Mouse (Mus musculus) layer of hippocampus, postnatal 14 days (tissue): Measurements from ENCODE around the gene 3110082I17Rik. TPM values are rescaled to one million over a fixed set of nuclear protein-coding genes. Genes with fewer than 3 reads are reported as not detected.

ENCODE experiments used
- DNase-seq, 2 experiments: peaks; one replicate each; pipeline ENCODE4 v3.0.0; 2021 to 2022; ENCODE audit warnings: low spot score in 2 of 2, mixed read lengths in 1 of 2
- total RNA-seq, 2 experiments: library from RNA; stranded (reverse); gene quantifications; 2 replicates each; pipeline ENCODE4 v1.2.3; 2021

Gene 3110082I17Rik
- total RNA-seq, 2 experiments from 2014 or later = 14.6 to 14.7 TPM

GRCm38 (mm10) chr5:139380385-139381248 lies 79.7 kb downstream of the 3110082I17Rik start:
- peak; percentile 79 to 90 for DNase-seq

GRCm38 (mm10) chr5:139379771-139380384 lies 80.4 kb downstream of the 3110082I17Rik start:
- no peak for DNase-seq

GRCm38 (mm10) chr5:139378986-139379629 lies 81.2 kb downstream of the 3110082I17Rik start:
- no peak for DNase-seq

DNA sequence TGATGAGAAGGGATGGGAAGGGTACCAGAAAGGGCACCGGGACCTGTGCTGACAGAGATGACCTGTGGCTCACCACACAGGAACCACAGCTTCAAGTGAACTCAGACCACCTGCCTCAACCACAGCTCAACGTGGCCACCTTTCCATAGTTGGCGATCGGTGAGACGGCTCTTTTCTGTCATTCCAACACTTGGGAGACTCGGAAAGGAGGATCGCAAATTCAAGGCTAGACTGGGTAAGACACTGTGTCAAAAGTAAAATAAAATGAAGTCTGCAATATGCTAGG lies 82.1 kb downstream of the 3110082I17Rik start:
- DNase-seq = no peak

- DNase-seq = no peak
Measured at GRCm38 (mm10) chr5:139377468-139378270, 82.7 kb downstream of the 3110082I17Rik start, which contains the start of gene Gpr146. TSS of gene Gpr146 (plus strand) at chr5:139377697.

DNA sequence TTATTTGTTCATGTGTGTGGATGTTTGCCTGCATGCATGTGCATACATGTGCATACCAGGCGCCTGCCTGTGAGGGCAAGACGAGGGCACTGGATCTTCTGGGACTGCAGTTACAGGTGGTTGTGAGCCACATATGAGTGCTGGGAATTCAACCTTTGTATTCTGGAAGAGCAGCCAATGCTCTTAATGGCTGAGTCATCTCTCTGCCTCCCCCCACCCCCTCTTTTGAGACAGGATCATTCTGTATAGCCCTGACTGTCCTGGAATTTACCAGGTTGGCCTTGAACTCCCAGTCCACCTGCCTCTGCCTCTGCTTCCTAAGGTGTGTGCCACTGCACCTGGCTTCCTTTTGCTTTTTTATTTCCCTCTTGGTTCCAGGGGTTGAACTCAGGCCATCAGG lies 85.5 kb downstream of the 3110082I17Rik start:
- DNase-seq = no peak

- no peak for DNase-seq
Measured at GRCm38 (mm10) chr5:139373889-139374444, 86.4 kb downstream of the 3110082I17Rik start.

DNA sequence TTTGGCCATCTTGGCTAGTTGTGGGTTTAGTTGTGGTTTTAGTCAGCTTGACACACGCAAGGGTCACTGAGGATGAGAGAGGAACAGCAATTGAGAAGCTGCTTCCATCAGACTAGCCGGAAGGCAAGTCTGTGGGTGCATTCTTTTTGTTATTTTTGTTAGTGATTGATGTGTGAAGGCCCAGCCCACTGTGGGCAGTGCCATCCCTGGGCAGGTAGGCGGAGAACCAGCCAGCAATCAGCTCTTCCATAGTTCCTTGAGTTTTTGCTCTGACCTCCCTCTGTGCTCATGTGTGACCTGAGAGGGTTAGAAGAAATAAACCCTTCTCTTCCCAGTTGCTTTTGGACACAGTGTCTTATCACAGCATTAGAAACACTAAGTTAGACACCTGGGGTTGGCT lies 87.2 kb downstream of the 3110082I17Rik start:
- DNase-seq = no peak

DNA sequence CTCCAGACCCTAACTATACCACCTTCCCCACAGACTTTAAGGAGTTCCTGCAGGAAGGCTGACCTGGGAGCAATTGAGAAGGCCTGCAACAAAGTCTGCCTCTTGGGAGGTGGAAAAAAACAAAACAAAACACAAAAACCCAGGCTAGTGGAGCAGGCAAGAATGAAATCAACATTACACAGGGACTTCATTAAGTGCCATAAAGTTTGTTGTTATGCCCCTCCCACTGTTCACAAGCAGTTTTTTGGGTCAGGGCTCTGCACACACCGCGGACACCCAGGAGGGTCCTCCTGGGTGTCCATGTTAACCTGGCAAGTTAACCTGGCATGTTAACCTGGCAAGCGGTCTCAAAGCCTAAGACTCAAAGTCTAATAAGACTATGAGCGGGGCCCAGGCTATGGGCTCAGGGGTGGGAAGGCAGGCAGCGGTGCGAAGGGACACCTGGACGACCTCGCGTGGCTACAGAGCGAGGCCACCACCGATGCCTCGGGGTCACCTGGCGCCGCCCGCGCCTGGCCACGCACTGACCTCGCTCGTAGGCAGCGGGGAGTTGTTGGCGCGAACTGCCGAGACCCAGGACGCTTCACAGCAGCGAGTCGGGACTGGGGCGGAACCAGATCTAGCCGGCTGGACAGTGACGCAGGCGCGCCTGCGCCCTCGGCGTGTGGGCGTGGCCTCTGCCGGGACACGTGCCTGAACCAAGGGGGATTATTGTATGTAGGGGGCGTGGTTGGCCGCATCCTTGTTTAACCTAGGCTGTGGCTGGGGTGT lies 88.5 kb downstream of the 3110082I17Rik start:
- peak; percentile 81 to 87 for DNase-seq

- no peak for DNase-seq
Measured at GRCm38 (mm10) chr5:139371118-139371517, 89.2 kb downstream of the 3110082I17Rik start.

DNA sequence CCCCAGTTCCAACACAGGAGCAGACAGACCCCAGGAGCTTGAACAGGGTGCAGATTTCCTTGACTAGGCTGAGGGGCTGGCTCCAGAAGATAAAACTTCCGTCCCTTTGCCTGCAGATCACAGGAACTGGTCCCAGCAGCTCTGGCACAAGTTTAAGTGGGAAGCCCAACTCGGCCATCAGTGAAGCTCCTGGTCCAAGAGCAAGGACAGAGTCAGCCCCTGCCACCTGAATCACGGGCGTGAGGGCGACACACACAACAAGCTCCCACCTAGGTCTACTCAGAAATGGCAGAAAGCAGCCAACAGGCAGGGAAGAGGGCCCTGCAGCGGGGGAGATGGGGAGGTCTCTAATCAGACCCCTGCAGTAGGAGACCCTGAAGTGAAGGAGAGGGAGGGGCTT lies 90.0 kb downstream of the 3110082I17Rik start:
- DNase-seq = no peak

DNA sequence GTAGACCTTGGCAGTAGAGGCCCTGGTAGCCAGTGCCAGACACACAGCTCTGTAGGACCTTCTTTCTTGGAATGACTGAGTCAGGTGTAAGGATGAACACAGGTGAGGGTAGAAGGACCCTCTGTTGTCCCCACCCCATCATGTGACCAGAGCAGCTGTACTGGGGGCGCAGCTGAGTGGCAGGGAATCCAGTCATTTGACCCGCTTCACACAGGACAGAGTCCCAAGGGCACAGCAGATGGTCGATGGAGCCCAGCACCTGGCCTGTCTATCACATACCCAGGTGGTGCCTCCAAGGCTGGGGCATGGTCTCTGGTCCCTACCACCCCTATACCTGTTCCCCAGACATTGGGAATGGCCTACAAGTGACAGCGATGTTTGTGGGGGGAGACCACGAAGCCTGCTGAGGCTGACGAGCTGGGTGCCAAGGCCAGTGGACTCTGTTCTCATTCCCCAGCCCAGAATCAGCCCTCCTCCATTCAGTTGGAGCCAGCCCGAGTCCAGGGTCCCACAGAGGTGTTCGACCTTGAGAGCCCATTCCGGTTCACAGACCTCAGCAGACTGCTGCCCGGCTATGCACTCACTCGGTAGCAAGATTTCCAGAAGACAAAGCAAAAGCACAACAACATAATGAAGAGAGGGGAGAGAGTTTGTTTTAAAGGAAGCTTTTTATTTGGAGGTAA lies 91.5 kb downstream of the 3110082I17Rik start:
- DNase-seq = no peak

GRCm38 (mm10) chr5:139367884-139368458 lies 92.4 kb downstream of the 3110082I17Rik start:
- no peak for DNase-seq

- no peak for DNase-seq
Measured at GRCm38 (mm10) chr5:139366484-139366883, 93.8 kb downstream of the 3110082I17Rik start.

DNA sequence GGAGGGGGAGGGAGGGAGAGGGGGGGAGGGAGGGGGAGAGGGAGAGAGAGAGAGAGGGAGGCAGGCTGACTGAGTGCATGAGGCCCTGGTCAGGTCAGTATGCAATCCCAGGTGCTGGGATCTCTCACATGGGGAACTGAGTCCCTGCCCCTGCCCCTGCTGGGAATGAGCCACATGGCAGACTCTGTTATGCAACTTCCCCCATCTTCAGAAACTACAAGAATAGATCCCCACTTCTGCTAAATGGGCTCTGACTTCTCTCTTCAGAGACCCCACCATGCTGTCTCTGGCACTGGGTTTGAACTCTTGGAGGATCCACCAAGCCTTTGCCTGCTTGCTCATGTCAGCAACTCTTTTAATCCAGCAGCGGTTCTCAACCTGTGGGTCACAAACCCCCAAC lies 94.5 kb downstream of the 3110082I17Rik start:
- peak in 1 of 2 experiments; percentile 42 for DNase-seq

DNA sequence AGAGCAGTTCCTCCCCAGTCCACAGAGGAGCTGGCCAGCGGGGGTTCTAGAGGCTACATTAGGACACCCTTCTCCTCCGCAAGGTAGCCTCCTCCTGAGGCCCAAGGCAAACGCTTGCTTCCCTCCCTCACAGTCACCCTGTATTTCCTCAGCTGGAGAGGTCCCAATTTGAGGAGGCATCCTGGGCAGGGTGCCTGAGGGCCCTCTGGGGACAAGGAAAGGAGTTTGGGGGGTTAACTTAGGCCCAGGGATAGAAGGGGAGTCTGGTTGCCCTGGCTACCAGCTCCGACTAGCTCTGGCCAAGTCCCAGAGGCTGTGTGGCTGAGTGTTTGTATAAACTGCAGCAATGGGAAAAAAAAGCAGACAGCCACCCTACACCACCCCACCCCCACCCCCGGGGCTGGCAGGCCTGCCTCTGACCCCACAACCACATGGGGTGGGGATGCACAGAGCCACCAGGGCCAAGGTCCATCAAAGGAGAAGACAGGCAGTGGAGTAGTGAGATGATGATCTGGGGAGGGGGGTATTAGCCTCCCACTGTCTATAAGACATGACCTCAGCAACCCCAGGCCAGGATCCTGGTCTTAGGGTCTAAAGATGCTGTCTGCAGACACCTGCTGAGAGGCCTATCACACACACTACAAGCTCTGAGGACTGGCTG lies 95.3 kb downstream of the 3110082I17Rik start:
- DNase-seq = peak in 1 of 2 experiments; percentile 52

DNA sequence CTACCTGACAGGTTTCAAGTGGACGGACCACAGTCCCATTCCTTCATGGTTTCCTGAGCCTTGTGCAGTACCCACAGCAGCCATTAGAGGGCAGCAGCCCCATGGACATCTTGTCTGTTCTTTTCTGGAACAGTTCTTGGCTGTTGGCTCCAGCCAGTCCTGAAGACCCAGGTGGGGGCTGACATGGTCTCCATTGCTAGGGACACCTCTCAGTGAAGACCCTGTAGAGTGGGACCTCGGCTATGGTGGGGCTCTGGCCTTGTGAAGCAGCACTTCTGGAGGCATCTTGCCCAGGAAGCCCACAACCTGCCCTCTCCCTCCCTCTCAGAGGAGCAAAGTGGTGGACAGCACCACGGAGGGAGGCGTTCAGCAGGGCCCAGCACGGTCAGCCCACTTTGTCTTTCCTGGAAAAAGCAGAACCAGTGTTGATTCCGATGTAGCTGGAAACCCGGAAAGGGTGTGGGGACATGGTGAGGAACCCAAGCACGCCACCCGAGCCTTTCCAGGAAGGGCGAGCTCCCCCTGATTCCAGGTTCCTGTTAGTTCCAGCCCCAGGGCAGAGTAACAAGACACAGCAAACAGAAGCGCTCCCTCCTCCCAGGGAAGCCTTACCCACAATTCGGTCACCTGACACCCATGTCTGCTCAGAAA lies 95.9 kb downstream of the 3110082I17Rik start:
- peak; percentile 94 for DNase-seq

GRCm38 (mm10) chr5:139363858-139364257 lies 96.5 kb downstream of the 3110082I17Rik start:
- peak in 1 of 2 experiments; percentile 50 for DNase-seq
